Mouse (Mus musculus) embryo, embryonic 10.5 days (tissue): Measurements from ENCODE around the gene Nhlrc2.

Source experiments
- DNase-seq: peaks from one replicate; pipeline ENCODE4 v3.0.0-alpha.2; 2015; ENCODE audit warnings: low spot score

Gene Nhlrc2

GRCm38 (mm10) chr19:56563469-56563868, 15.4 kb downstream of the Nhlrc2 start:
- DNase-seq, result no peak

DNA sequence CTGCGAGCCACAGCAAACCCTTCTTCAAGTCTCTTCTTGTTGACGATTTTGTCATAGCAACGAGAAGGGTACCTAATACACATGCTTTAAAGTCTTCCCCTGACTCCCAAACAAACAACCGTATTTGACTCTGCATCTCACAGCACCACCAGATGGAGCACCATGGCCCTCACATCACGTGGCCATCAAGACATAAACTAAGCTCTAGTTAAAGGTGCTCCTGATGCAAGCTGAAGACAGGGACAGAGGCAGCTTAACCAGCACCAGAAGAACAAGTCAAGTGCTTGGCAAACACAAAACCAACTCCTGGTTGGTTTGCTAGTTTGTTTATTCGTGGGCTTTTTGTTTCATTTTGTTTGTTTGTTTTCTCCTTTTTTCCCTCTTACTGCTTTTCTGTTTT, 17.3 kb downstream of the Nhlrc2 start:
- peak; percentile 3 for DNase-seq

DNA sequence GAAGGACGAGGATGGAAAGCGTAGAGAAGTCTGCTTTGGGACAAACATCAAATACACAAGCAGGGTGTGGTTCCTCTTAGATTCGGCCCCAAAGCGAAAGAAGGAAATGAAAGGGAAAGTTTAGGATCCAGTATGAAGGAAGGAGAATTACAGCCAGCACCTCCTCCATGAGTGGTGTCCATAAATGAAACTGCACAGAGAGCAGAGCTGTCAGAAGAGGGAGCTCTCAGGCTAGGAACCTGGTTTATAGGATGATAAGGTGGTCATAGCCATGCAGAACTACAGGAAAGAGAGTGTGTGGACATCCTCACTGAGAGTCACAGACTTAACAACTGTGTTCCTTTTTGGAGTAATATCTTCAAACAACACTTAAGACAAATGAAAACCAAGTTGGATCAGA, 18.0 kb downstream of the Nhlrc2 start:
- peak; percentile 58 for DNase-seq

DNA sequence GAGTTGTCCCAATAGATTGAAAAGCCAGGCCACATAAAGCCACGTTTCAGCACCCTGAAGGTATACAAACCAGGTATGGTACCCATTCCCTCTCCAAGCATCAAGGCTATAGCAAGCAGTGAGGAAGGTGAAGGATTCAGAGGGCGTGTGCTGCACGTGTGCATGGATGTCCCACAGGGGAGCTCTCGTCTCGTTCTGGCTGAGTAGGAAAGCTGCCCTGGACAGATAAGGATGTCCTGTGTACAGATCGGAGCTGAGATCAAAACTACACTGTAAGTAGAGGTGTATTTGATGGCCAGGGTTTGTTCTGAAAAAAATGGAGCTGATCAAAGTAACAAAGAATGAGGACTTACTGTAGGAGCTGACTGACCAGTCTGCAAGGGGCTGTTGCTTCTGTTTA, 18.9 kb downstream of the Nhlrc2 start:
- DNase-seq, result no peak

- no peak for DNase-seq
These were observed 22.7 kb downstream of the Nhlrc2 start for GRCm38 (mm10) chr19:56570781-56571180.

DNA sequence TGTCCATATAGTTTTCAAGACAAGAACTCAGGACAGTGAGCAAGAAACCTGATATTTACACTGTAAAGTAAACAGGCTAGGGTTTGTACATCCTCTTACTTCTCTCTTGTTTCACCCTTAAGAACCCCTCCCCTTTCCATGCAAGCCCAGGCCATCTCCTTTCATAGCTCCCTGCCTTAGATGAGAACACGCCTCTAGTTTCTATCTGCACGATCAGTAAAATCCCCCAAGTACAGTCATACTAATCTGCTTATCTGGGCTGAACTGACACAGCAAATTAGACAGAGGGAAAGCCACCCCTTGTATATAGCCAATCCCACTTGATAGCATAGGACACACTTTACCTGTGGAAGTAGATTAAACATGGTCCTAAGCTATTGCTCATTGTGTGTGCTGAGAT, 23.2 kb downstream of the Nhlrc2 start:
- no peak for DNase-seq

DNA sequence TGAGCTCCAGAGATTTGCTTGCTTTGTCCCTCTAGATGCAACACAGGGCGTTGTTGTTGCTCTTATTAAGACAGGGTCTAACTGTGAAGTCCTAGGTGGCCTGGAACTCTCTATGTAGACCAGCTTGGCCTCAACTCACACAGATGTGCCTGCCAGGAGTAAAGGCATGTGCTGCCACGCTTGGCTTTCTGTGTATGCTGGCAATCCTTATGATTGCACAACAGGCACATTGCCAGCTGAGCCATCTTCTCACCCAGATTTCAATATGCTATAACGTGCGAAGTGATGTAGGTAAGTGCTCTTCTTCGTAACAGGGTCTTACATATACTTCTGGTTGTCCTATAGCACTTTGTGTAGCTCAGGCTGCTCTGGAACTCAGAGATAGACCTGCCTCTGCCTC, 23.9 kb downstream of the Nhlrc2 start:
- DNase-seq, result no peak

GRCm38 (mm10) chr19:56573184-56573583, 25.1 kb downstream of the Nhlrc2 start:
- DNase-seq, result no peak

DNA sequence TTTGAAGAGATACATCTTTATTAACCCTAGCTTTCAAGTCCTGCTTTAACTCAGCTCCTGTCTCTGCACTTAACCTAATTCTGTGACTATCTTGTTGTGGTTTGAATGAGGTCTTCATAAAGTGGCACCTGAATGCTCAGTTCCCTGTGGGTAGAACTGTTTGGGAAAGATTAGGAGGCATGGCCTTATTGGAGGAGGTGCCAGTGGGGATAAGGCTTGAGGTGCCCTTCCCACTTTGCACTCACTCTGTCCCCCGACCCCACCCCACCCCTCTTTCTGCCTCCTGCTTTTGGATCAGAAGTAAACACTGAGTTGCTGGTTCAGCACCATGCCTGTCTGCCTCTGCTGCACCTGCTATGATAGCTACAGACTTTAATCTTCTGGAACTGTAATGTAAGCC, 29.7 kb downstream of the Nhlrc2 start:
- no peak for DNase-seq

DNA sequence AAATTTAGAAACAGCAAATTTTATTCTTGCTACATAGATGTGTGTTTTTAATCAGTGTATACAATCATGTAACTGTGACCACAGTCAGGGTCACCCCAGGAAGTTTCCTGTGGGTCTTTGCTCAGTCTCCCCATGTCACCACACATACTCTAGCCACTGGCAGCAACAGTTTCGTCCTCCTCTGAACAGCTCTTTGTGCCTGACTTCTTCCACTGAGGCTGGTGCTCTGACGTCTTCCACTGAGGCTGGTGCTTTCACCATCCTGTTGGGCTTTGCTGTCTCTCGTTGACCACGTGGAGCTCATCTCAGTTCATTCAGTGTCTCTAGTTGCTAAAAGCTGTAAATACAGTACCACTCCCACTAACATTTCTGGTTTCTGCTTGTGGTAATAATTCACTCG, 33.9 kb downstream of the Nhlrc2 start:
- no peak for DNase-seq

DNA sequence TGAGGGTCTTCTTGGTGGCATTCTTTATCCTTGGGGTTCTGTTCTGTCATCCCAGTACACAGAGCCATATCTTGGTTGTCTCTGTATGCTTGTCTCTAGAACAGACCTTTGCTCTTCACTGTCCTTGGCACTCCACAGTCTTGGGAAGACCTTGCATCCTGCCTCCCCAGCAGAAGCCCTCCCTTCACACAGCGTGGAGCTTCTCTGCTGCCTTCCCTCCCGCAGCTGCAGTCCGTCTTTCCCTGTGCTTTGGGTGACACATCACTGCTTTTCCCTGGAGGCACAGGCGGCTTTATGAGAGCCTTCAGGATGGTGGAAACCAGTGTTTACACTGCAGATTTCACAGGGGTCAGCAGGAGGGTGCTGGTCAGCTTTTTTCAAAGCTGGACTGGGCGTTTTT, 35.7 kb downstream of the Nhlrc2 start:
- no peak for DNase-seq

DNA sequence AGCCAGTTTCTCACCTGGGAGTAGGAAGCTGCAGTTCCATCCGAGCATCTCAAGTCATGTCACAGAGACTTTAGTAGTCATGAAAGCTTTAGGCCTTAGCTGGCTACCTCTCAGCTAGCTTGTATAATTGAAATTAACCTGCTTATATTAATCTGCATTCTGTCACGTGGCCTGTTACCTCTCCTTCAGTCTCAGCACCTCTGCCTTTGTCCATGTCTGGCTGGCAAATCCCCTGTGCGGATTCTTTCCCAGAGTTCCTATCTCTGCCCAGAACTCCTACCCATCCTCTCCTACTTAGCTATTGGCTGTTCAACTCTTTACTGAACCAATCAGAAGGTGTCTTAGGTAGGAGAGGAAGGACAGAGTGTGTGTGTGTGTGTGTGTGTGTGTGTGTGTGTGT, 36.2 kb downstream of the Nhlrc2 start:
- no peak for DNase-seq

DNA sequence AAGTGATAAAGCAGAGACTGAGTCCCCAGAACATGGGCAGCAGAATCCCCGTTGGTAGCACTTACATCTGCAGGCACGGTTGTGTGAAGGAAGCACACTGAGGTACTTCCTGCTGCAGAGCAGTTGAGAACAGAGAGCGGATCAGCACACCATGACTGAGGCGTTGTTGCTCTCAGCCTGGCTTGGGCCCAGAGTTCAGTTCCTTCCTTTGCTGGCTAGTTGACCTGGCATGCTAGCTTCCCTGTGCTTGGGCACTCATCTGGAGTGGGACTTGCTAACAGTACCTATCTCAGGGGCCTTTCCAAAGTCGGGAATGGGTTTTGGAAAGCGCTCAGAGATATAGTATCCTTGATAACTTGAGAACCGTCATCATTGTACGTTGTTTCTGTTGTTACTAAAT, 38.3 kb downstream of the Nhlrc2 start:
- no peak for DNase-seq

GRCm38 (mm10) chr19:56588205-56588626, 40.2 kb downstream of the Nhlrc2 start:
- no peak for DNase-seq

GRCm38 (mm10) chr19:56589008-56589407, 40.9 kb downstream of the Nhlrc2 start:
- no peak for DNase-seq

GRCm38 (mm10) chr19:56589455-56589854, 41.4 kb downstream of the Nhlrc2 start:
- DNase-seq, result no peak

GRCm38 (mm10) chr19:56590250-56590649, 42.2 kb downstream of the Nhlrc2 start:
- DNase-seq, result no peak

GRCm38 (mm10) chr19:56592472-56592871, 44.4 kb downstream of the Nhlrc2 start:
- DNase-seq, result no peak

DNA sequence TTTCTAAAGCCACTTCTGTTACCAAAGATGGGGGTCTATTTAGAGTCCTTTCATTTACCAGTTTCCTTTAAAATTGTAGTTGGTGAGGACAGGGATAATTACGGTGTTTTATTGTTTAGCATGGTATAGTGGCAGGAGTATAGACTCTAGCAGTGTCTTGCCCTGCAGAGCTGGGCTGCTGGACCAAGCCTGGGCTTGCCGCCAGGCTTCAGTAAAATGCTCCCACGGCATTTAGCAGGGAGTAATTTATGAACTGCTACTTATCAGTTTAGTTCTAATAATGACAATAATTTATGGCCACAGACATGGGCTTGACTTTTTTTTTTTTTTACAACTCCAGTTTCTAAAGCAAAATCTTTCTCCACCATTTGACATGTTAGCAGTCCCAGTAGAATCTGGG, 51.9 kb downstream of the Nhlrc2 start:
- no peak for DNase-seq

- DNase-seq, result no peak
These were observed 52.7 kb downstream of the Nhlrc2 start for GRCm38 (mm10) chr19:56600797-56601196.

GRCm38 (mm10) chr19:56601901-56602347, 53.9 kb downstream of the Nhlrc2 start:
- no peak for DNase-seq

GRCm38 (mm10) chr19:56608946-56609345, 60.9 kb downstream of the Nhlrc2 start:
- DNase-seq, result no peak

DNA sequence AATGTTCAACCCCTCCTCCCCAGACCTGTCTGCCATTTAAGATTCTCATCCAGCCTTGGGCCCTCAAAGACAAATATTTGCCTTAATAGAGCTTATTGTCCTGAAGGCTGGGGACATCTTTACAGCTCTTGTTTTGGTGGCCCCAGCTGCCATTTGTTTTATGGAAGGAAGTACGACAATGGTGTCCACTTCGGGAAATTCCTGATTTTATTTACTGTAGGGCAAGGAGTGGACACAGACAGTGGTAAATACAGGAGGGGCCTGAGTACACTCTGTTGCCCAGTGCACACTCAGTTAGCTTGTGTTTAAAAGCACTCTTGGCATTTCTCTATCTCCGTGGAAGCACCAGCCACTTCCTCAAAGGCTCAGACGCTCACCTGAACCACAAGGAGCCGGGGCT, 66.1 kb downstream of the Nhlrc2 start:
- no peak for DNase-seq

- DNase-seq, result no peak
These were observed 70.8 kb downstream of the Nhlrc2 start for GRCm38 (mm10) chr19:56618845-56619244.

- DNase-seq, result no peak
These were observed 71.5 kb downstream of the Nhlrc2 start for GRCm38 (mm10) chr19:56619546-56619945.
